Mouse (Mus musculus) urinary bladder, adult 18-20 months (tissue): ENCODE data around the gene 6430531B16Rik.

Source experiments
- DNase-seq, 2 experiments: peaks; one replicate each; pipeline ENCODE4 v3.0.0; 2022; ENCODE audit warnings: low spot score in 2 of 2, mixed read lengths in 2 of 2

6430531B16Rik gene

GRCm38 (mm10) chr7:139978278-139978892 is at the start of gene 6430531B16Rik:
6430531B16Rik (minus strand) TSS chr7:139978755.
- peak; percentile 73 to 81 for DNase-seq

GRCm38 (mm10) chr7:140011336-140011735 is 32.8 kb upstream of the 6430531B16Rik start:
- DNase-seq, result no peak

- DNase-seq, result no peak
These were observed 29.2 kb upstream of the 6430531B16Rik start for GRCm38 (mm10) chr7:140007781-140008180.

- no peak for DNase-seq
These were observed 28.5 kb upstream of the 6430531B16Rik start for GRCm38 (mm10) chr7:140006861-140007611.

GRCm38 (mm10) chr7:140004666-140005065 is 26.1 kb upstream of the 6430531B16Rik start:
- no peak for DNase-seq

- peak in 1 of 2 experiments; percentile 60 for DNase-seq
These were observed 22.7 kb upstream of the 6430531B16Rik start for GRCm38 (mm10) chr7:140001086-140001740.

- DNase-seq, result peak in 1 of 2 experiments; percentile 0
These were observed 20.3 kb upstream of the 6430531B16Rik start for GRCm38 (mm10) chr7:139998691-139999350.

- DNase-seq, result peak; percentile 24 to 34
These were observed 16.1 kb upstream of the 6430531B16Rik start for GRCm38 (mm10) chr7:139994676-139995075.

GRCm38 (mm10) chr7:139994202-139994601 is 15.6 kb upstream of the 6430531B16Rik start:
- no peak for DNase-seq

GRCm38 (mm10) chr7:139993532-139993931 is 15.0 kb upstream of the 6430531B16Rik start:
- DNase-seq, result no peak

GRCm38 (mm10) chr7:139992406-139992805 is 13.9 kb upstream of the 6430531B16Rik start, which contains the start of gene Adam8:
Adam8 (minus strand) TSS chr7:139992562.
- DNase-seq, result no peak

- DNase-seq, result no peak
These were observed 12.4 kb upstream of the 6430531B16Rik start for GRCm38 (mm10) chr7:139990864-139991394.

- no peak for DNase-seq
These were observed 9.7 kb upstream of the 6430531B16Rik start for GRCm38 (mm10) chr7:139988272-139988671.

- DNase-seq, result no peak
These were observed 6.0 kb upstream of the 6430531B16Rik start for GRCm38 (mm10) chr7:139984505-139984904.

GRCm38 (mm10) chr7:139982058-139982457 is 3.5 kb upstream of the 6430531B16Rik start:
- no peak for DNase-seq

- DNase-seq, result no peak
These were observed 2.2 kb upstream of the 6430531B16Rik start for GRCm38 (mm10) chr7:139980778-139981177.

- no peak for DNase-seq
These were observed 610 bp upstream of the 6430531B16Rik start for GRCm38 (mm10) chr7:139979011-139979719.

- no peak for DNase-seq
These were observed 3.1 kb downstream of the 6430531B16Rik start for GRCm38 (mm10) chr7:139975471-139975870.

- DNase-seq, result no peak
These were observed 4.2 kb downstream of the 6430531B16Rik start for GRCm38 (mm10) chr7:139974307-139974706.

- DNase-seq, result no peak
These were observed 5.6 kb downstream of the 6430531B16Rik start for GRCm38 (mm10) chr7:139972923-139973331.

GRCm38 (mm10) chr7:139971436-139971835 is 7.1 kb downstream of the 6430531B16Rik start:
- DNase-seq, result peak; percentile 29 to 50
